Mouse (Mus musculus): Measurements from ENCODE around the gene Rtbdn.

The Rtbdn gene

DNA sequence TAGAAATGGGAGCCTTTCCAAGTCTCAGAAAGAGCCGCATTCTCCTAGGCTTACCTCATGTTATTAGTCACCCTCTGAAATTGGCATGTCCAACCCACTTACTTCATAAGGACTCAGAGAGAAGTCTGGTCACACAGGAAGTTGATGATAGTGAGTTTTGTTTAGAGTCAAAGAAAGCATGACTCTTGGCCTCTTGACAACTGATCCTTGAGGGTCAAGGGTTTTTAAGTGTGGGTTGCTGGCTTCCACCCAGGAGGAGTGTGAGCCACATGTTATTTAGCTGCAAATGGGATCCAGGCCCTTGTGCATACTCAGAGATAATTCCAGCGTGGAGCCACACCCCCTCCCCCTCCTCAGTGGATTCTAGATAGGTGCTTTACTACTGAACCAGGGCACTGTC is 25.2 kb upstream of the Rtbdn start:
- DNase-seq (ENCODE audit: low read depth in 1 of 2, low spot score in 2 of 2), result no peak

GRCm38 (mm10) chr8:84925557-84925956 is 21.2 kb upstream of the Rtbdn start:
- DNase-seq (ENCODE audit: low read depth in 1 of 2, low spot score in 2 of 2), result no peak

- no peak for DNase-seq (ENCODE audit: low read depth in 1 of 2, low spot score in 2 of 2)
Measured at GRCm38 (mm10) chr8:84927513-84927912, 19.3 kb upstream of the Rtbdn start.

GRCm38 (mm10) chr8:84928456-84929306 is 18.1 kb upstream of the Rtbdn start:
- DNase-seq (ENCODE audit: low read depth in 1 of 2, low spot score in 2 of 2), result no peak

GRCm38 (mm10) chr8:84930582-84930981 is 16.2 kb upstream of the Rtbdn start:
- no peak for DNase-seq (ENCODE audit: low read depth in 1 of 2, low spot score in 2 of 2)

GRCm38 (mm10) chr8:84933767-84934559 is 12.8 kb upstream of the Rtbdn start:
- no peak for DNase-seq (ENCODE audit: low read depth in 1 of 2, low spot score in 2 of 2)

DNA sequence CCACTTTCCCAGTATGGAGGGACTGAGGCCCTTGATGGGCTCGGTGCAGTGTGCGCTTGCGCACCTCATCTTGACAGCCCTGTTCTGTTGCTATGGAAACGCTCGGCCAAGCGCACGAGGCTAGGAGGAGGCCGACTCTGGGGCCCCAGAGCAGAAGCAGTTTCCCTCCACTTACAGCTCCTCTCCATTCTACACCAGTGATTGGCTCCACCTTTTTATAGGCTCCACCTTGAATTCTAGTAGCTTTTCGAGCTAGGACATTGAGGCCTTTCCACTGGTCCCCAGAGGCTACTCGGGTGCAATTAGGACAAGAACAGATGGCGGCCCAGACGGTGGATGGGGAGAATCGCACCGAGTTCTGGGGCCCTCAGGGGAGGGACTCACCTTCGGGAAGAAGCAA is 11.9 kb upstream of the Rtbdn start:
- DNase-seq (ENCODE audit: low read depth in 1 of 2, low spot score in 2 of 2), result no peak

- no peak for DNase-seq (ENCODE audit: low read depth in 1 of 2, low spot score in 2 of 2)
Measured at GRCm38 (mm10) chr8:84935489-84935888, 11.3 kb upstream of the Rtbdn start.

- no peak for DNase-seq (ENCODE audit: low read depth in 1 of 2, low spot score in 2 of 2)
Measured at GRCm38 (mm10) chr8:84936041-84936961, 10.5 kb upstream of the Rtbdn start.

DNA sequence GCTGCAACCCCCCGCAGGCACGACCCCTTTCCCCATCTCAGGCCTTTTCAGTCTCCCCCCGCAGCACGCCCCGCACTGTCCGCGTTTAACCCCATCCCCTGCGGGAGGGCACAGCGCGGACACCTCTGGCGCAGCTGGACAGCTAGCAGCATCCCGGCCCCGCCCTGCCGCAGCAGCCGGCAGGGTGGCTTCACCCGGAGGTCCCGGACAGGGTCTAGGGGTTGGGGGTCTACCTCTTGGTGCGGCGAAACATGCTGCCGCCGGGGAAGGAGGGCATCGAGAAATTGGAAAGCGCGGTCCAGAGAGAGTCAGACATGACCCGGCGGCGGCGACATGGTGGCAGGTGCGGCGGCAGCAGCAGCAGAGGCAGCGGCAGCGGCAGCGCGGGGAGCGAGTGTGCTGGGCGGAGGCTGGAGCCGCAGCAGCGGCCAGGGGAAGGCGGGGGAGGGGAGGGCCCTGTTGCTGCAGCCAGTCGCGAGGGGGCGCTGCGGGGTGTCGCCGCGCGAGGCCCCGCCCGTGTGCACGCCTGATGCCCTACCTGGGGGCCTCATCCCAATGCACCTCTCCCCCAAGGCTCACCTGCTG is 9.7 kb upstream of the Rtbdn start, which contains the start of gene Mast1:
Gene Mast1 (minus strand): TSS at position 398 of the 585 bp plus-strand sequence.
- DNase-seq (ENCODE audit: low read depth in 1 of 2, low spot score in 2 of 2), result no peak

GRCm38 (mm10) chr8:84937620-84938485 is 8.9 kb upstream of the Rtbdn start:
- DNase-seq (ENCODE audit: low read depth in 1 of 2, low spot score in 2 of 2), result no peak

DNA sequence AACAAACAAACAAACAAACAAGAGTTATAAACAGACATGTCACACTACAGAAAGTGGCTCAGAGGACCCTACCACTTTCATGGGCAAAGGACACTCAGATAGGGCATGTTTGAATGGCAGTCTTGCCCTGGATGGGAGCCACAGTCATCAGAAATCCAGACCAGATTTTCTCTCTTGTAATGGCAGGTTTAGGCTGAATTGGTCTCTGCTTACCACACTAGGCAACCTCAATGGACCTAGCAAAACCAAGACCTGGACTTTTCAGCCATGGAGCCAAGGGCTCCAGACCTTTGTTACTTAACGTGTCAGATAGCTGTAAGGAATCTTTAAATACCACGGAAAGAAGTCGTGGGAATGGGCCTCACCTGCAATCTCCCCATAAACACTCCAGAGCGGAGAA is 3.1 kb upstream of the Rtbdn start:
- no peak for DNase-seq (ENCODE audit: low read depth in 1 of 2, low spot score in 2 of 2)

DNA sequence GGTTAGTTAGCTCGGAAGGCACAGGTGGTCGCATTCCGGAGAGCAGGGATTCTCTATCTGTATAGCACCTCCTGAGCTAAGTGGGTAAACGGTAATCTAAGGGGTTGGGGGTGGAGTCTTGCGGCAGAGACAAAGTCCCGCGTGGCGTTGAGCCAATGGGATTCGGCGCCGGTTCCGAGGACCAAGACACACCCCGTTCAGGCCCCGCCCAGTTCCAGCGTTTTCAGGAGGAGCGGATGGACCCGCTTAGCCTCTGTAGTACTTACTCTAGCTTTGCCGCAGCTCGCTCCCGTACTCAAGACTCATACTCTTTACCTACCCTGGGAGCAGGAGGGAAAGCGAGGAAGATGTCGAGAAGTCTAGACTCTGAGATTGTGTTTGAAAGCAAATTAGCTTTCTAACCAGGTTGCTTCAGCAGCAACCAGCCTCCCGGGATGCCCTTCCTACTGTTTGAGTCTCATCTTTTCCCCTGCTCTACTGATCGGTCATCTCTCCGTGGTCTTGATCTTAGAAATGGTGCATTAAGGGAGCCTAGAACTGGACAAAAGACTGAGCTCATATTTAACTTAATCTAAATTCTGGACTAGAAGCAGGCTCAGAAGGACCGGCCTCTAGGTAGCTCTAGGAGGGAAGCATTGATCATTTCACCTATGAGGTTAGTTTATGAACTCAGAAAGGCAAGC is 2.2 kb upstream of the Rtbdn start:
- DNase-seq (ENCODE audit: low read depth in 1 of 2, low spot score in 2 of 2), result no peak

GRCm38 (mm10) chr8:84945235-84945632 is 1.6 kb upstream of the Rtbdn start:
- no peak for DNase-seq (ENCODE audit: low read depth in 1 of 2, low spot score in 2 of 2)

- DNase-seq (ENCODE audit: low read depth in 1 of 2, low spot score in 2 of 2), result no peak
Measured at GRCm38 (mm10) chr8:84945633-84946527, 911 bp upstream of the Rtbdn start.

DNA sequence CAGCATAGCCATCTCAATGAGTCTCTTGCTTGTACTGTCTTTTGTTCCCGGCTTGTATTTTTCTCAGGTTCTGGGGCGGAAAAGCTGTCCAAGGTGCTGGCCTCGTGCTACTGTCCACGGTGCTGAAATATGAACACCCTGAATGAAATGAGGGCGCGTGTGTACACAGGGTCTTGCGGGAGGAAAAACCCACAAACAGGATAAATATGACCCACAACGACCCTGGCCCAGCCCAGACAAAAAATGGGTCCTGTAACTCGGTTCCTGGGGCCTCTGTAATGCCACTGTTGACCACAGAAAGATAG is 402 bp downstream of the Rtbdn start:
- no peak for DNase-seq (ENCODE audit: low read depth in 1 of 2, low spot score in 2 of 2)

- no peak for DNase-seq (ENCODE audit: low read depth in 1 of 2, low spot score in 2 of 2)
Measured at GRCm38 (mm10) chr8:84949753-84950152, 3.0 kb downstream of the Rtbdn start.

- DNase-seq (ENCODE audit: low read depth in 1 of 2, low spot score in 2 of 2), result no peak
Measured at GRCm38 (mm10) chr8:84952612-84953255, 5.9 kb downstream of the Rtbdn start.
